In genomic region chr7:19179173-19179572, GRCm38 (mm10) we compare ENCODE assay signal across 1 mouse cellular context.
TF ChIP-seq lines count a peak whose summit lies in the region.

No protein-coding gene starts in this region.

TF ChIP-seq in MEL, 35 proteins besides CTCF, POLR2A, EP300 and RAD21 (continued from another document):
- TF ChIP-seq MAFK (IDR thresholded peaks at IDR 0.05; ENCODE audit: borderline replicate concordance, low read depth, low read length) (no peak), MXI1 (IDR thresholded peaks at IDR 0.05; ENCODE audit: low read depth, low read length) (peak; percentile 60; the same call in 1 of the 2 replicates), SMC3 (IDR thresholded peaks at IDR 0.05; ENCODE audit: low read depth, low read length) (peak; percentile 85)
